Mouse (Mus musculus): ENCODE data around the gene Lama5.

Lama5 gene

DNA sequence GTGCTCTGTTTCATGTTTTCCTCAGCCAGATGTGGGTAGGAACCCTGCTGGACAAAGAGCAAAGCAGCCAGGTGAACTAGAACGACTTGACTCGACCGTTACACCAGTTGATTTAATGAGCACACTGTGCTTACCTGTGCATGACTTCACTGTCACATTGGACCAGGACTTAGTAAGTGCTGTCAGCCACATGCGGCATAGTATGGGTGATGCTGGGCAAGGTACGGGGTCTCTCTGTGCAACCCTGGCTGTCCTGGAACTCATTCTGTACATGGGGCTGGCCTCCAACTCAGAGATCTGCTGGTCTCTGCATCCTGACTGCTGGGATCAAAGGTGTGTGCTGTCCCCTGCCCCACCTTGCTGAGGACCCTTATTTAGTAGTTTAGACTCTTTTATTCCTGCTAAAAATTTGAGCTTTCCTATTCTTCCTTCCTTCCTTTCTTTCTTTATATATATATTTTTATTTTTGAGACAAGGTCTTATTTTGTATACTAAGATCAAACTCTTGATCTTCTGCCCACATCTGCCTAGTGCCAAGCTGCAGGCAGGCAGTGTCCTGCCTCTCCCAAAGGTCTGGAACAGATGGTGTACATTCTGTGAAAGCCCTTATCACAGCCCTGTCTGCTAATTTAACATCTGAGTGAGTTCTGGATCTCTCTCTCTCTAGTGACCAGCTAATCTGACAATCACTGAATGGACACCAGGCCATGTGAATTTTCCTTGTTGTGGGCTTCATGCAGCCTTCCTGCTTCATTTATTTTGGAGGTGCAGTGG is 29.0 kb upstream of the Lama5 start:
- no peak for DNase-seq (ENCODE audit: low spot score)

GRCm38 (mm10) chr2:180251838-180252237 is 26.2 kb upstream of the Lama5 start:
- DNase-seq (ENCODE audit: low spot score): no peak

- DNase-seq (ENCODE audit: low spot score): peak; percentile 83
These were observed 25.4 kb upstream of the Lama5 start for GRCm38 (mm10) chr2:180250930-180251611.

GRCm38 (mm10) chr2:180248947-180249660 is 23.4 kb upstream of the Lama5 start:
- no peak for DNase-seq (ENCODE audit: low spot score)

DNA sequence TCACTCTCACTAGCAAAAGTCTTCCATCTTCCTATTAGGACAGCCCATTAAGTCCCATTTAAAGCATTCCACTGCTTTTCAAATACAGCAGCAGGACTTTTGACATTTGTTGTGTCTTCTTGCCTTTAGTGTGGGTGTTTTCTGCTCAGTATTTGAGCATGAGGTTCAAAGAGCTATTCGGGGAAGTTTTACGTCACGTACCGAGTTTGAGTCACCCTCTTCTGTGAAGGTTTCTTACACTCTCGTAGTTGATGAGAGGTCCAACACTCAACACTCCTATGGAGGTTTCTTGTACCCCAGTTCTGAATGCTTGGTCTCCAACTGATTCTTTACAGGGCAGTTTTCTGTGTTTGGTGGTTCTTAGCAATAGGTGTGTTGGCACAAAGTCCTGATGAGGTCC is 22.3 kb upstream of the Lama5 start:
- no peak for DNase-seq (ENCODE audit: low spot score)

DNA sequence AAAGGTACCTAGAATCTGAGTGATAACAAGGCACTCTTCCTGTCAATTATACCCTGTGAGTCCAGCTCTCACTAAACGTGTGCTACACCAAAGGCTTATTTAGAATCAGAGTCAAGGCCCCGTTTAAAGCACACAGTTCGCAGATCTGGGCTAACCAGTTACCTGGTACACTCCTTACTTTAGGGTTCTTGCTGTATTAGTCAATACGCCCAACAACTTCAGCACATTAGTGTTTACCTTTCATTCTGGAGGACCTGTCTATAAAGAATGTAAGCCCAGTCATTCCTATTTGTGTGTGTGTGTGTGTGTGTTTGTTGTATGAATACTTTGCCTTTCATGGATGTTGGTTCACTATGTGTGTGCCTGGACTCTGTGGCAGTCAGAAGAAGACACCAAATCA is 17.4 kb upstream of the Lama5 start:
- no peak for DNase-seq (ENCODE audit: low spot score)

GRCm38 (mm10) chr2:180238591-180238990 is 12.9 kb upstream of the Lama5 start:
- no peak for DNase-seq (ENCODE audit: low spot score)

- no peak for DNase-seq (ENCODE audit: low spot score)
These were observed 12.1 kb upstream of the Lama5 start for GRCm38 (mm10) chr2:180237601-180238345.

DNA sequence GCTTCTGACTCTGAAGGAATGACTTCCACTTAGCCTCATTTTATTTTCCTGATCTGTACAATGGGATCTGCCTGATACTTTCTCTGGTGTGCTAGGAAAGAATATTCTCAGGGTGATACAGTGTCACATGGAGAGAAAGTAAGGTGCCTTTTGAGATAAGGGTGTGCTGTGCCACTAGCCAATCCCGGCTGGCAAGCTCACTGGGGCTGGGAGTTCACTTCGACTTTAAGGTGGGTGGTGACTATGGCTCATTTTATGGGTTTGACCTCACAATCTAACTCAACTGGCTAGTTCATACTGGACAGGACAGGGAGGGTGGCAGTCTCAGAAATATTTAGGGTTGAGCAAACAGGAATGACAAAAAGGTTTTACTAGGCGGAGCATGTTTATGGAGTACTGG is 11.3 kb upstream of the Lama5 start:
- DNase-seq (ENCODE audit: low spot score): no peak

- DNase-seq (ENCODE audit: low spot score): no peak
These were observed 10.8 kb upstream of the Lama5 start for GRCm38 (mm10) chr2:180236500-180236899.

DNA sequence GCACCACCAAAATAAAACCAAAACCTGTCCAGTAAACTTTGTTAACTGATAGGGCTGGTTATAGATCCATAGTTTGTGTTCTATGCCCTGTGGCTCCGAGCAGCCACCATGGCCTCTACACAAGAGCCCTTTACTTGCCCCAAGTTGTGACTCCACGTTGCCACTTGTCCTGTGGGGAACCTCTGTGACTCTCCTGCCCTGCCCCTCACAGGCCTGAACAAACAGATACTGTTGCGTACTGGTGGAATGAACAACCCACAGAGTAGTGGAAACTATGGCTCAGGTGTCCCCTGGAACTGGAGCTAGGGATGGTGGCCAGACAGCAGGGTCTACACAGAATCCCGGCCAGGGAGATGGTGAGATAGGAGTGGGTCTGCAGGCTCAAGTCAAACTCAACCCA is 10.1 kb upstream of the Lama5 start:
- no peak for DNase-seq (ENCODE audit: low spot score)

DNA sequence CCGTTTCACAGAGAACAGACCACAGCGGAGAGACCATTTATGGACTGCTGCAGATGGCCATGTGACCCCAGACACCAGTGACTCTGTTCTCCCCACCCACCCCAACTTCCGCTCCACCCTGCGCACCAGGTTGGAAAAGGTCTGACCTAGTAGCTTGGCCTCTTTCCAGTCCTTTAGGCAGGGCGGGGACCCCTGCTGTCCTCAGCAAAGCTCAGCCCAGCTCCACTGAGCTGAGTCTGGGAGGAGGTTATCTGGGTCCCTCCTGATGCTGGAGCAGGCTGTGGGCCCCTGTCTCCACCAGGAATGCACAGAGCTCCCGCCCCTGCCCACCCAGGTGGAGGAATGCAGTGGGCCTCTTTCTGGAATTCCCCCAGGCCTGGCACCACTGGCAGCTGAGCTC is 9.3 kb upstream of the Lama5 start:
- DNase-seq (ENCODE audit: low spot score): no peak

DNA sequence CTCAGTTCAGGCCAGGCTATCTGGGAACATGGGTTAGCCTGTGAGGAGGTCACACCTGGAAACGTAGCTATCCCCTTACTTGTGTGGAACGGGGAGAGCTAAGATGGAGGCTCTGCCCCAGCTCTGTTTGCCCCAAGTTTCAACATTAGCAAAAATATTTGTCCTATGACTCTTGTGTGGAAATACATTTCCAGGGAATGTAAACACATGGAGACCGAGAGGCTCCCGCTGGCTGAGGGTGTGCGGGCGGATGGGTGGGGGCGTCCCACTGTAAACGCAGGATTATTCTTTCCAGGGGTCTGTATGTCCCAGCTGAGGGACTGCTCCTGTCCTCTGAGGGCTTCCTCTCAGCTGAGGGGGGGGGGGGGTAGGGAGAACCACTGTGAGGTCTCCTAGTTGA is 8.7 kb upstream of the Lama5 start:
- no peak for DNase-seq (ENCODE audit: low spot score)

GRCm38 (mm10) chr2:180233101-180233904 is 7.6 kb upstream of the Lama5 start:
- no peak for DNase-seq (ENCODE audit: low spot score)

- no peak for DNase-seq (ENCODE audit: low spot score)
These were observed 4.8 kb upstream of the Lama5 start for GRCm38 (mm10) chr2:180230482-180230881.

DNA sequence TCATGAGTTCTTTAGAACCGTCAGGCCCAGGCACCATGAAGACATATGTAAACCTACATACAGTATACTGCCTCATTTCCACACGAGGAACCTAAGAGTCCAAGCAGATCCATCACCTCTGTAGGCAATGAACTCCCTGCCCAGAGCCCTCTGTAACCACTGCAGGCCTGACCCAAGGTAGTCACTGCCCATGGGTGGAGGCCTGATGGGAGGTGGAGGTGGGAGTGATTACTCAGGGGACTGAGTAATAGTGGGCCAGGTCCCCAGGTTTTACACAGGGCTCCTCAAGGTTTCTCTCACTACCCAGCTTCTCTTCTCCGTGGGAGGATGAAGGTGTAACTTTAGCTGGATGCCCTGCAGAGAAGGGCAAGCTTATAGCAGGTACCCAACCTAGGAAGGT is 3.5 kb upstream of the Lama5 start:
- no peak for DNase-seq (ENCODE audit: low spot score)

- no peak for DNase-seq (ENCODE audit: low spot score)
These were observed 2.9 kb upstream of the Lama5 start for GRCm38 (mm10) chr2:180228592-180228991.

DNA sequence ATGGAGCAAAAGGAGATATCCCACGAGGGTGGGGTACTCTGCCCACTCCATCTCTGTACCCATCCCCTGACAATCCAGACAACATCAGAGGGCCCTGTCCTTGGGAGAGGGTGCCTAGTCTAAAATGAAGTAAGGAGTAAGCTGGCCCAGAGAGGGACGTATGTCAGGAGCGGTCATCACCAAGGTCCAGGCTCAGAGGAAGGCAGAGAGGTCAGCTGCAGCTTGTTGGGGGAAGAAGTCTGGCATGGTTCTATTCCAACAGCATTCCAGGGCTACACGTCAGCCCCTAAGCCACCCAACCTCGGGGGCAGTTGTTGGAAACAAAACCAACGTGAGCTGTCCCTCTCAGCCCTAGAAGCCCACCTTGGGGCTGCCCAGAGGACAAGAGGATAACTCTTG is 2.4 kb upstream of the Lama5 start:
- DNase-seq (ENCODE audit: low spot score): no peak

DNA sequence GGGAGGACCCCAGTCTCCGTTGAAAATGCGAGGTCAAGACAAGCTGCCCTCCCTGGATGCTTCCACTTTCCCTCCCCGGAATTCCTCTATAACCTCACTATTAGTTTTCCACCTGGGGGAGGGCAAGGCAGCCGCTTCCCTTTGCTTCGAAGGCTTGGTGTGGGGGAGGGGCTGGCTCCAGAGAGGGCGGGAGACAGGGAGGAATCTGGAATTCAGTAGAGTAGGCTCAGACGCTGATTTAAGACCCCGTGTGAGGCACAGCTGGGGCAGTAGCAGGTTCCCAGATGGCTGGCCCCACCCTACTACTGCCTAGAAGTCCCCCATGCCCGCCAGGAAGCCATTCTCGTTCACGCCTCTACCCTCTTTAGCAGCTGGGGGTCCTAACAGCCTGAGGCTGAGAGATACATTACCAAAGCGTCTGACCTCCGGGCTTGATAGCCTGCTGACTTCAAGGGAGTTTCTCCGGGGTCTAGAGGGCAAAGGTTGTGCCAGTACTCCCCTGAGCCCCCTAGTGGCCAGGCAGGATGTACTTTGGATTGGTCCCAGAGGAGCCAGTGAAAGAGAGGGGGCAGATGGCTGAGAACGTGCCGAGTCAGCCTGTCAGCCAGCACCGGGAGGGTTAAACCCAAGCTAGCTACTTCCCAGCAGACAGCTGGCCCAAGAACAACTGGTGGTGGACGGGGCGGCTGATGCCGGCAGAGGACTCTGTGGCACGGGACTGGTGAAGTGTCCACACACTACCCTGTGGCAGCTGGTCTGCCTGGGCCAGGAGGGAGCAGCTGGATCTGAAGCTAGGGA is 1.8 kb upstream of the Lama5 start:
- DNase-seq (ENCODE audit: low spot score): peak; percentile 55

GRCm38 (mm10) chr2:180225044-180225761 is 456 bp downstream of the Lama5 start:
- DNase-seq (ENCODE audit: low spot score): no peak
